Mouse (Mus musculus): ENCODE measurements around the gene Cux2. TPM values are rescaled to one million over a fixed set of nuclear protein-coding genes. Genes with fewer than 3 reads are reported as not detected.

Gene Cux2
- total and polyA plus RNA-seq, 3 experiments, result 1.4 to 3.5 TPM; not detected in 1

GRCm38 (mm10) chr5:121837441-121838340 is 212.2 kb downstream of the Cux2 start, which contains the start of gene Sh2b3:
Sh2b3 (minus strand) TSS chr5:121837646.
- Histone ChIP-seq H3K27ac (ENCODE audit: control insufficient read depth, low read depth, low read length) (peak within 1 kb of the TSS; percentile 84), H3K4me1 (ENCODE audit: control insufficient read depth in 1 of 2, insufficient read depth in 2 of 2, low read length in 2 of 2) (peaks cover 0 to 30% of the 10 kb centered on the region in 2 experiments; a peak in 3 of 4 replicates), H3K27me3 (ENCODE audit: control insufficient read depth in 1 of 2, insufficient read depth in 2 of 2, low read length in 2 of 2) (no peaks in the 10 kb centered on the region), H3K79me2 (ENCODE audit: control insufficient read depth, insufficient read depth, low read length, poor library complexity) (peaks cover 39% of the 10 kb centered on the region), H3K4me3 (ENCODE audit: control insufficient read depth in 1 of 2, insufficient read depth in 1 of 2, low read depth in 2 of 2, low read length in 2 of 2) (peak within 1 kb of the TSS; percentile 70 to 96), H3K36me3 (ENCODE audit: control insufficient read depth in 1 of 2, insufficient read depth in 2 of 2, low read length in 2 of 2) (peaks cover 0 to 22% of the 10 kb centered on the region in 2 experiments; a peak in 2 of 4 replicates), H3K9me3 (replicated peaks; ENCODE audit: insufficient read depth, low read length) (no peaks in the 10 kb centered on the region), H3K9ac (ENCODE audit: control insufficient read depth, low read depth, low read length, poor library complexity, severe bottlenecking) (peak within 1 kb of the TSS; percentile 99)
- peak; percentile 86 for DNase-seq (ENCODE audit: low read depth, low spot score)
- peak; percentile 56; the same call in 1 of the 2 replicates for TF ChIP-seq SIN3A (IDR thresholded peaks at IDR 0.05; ENCODE audit: low read length)
- no peak for TF ChIP-seq POLR2AphosphoS5 (IDR thresholded peaks at IDR 0.05; ENCODE audit: borderline replicate concordance, low read depth, low read length)
- TF ChIP-seq EP300 (IDR thresholded peaks at IDR 0.05; ENCODE audit: low read depth in 1 of 2, low read length in 2 of 2), result peak in 1 of 2 experiments; percentile 33; a peak in 1 of 4 replicates
- peak; percentile 39; the same call in 1 of the 2 replicates for TF ChIP-seq ETS1 (IDR thresholded peaks at IDR 0.05; ENCODE audit: low read depth, low read length)
- no peak for TF ChIP-seq MAFK (IDR thresholded peaks at IDR 0.05; ENCODE audit: borderline replicate concordance, low read depth, low read length)
- no peak for TF ChIP-seq CHD1 (IDR thresholded peaks at IDR 0.05; ENCODE audit: low read depth, low read length)
- TF ChIP-seq CTCF (IDR thresholded peaks at IDR 0.05 in 2 of 3, conservative IDR thresholded peaks at IDR 0.05 in 1 of 3; ENCODE audit: control insufficient read depth in 1 of 3, insufficient read depth in 1 of 3, low read depth in 2 of 3, low read length in 3 of 3, poor library complexity in 1 of 3, severe bottlenecking in 1 of 3), result peak in 2 of 3 experiments; percentile 6 to 10; a peak in 2 of 6 replicates
- TF ChIP-seq ZMIZ1 (IDR thresholded peaks at IDR 0.05; ENCODE audit: low read depth, low read length), result 0 out of 2 replicates have a peak, but pooled peaks have one; percentile 27
- TF ChIP-seq NELFE (IDR thresholded peaks at IDR 0.05; ENCODE audit: low read depth, low read length), result peak; percentile 48; the same call in 1 of the 2 replicates
- TF ChIP-seq ZC3H11A (IDR thresholded peaks at IDR 0.05; ENCODE audit: low read depth, low read length), result no peak
- TF ChIP-seq TAL1 (IDR thresholded peaks at IDR 0.05; ENCODE audit: low read length), result no peak
- 0 out of 2 replicates have a peak, but pooled peaks have one; percentile 64 for TF ChIP-seq MAZ (IDR thresholded peaks at IDR 0.05; ENCODE audit: low read depth, low read length)
- TF ChIP-seq ELF1 (IDR thresholded peaks at IDR 0.05; ENCODE audit: low read depth, low read length), result 0 out of 2 replicates have a peak, but pooled peaks have one; percentile 44

- peak; percentile 96 for DNase-seq (ENCODE audit: low read depth, low spot score)
- peak overlapping the region; percentile 84 for H3K27ac ChIP-seq (ENCODE audit: control insufficient read depth, low read depth, low read length)
- H3K4me1 ChIP-seq (ENCODE audit: control insufficient read depth in 1 of 2, insufficient read depth in 2 of 2, low read length in 2 of 2), result peaks cover 0 to 26% of the 10 kb centered on the region in 2 experiments; a peak in 3 of 4 replicates
- no peaks in the 10 kb centered on the region for H3K9me3 ChIP-seq (replicated peaks; ENCODE audit: insufficient read depth, low read length)
- peak overlapping the region; percentile 99 for H3K9ac ChIP-seq (ENCODE audit: control insufficient read depth, low read depth, low read length, poor library complexity, severe bottlenecking)
- peaks cover 47% of the 10 kb centered on the region for H3K79me2 ChIP-seq (ENCODE audit: control insufficient read depth, insufficient read depth, low read length, poor library complexity)
- H3K27me3 ChIP-seq (ENCODE audit: control insufficient read depth in 1 of 2, insufficient read depth in 2 of 2, low read length in 2 of 2), result no peaks in the 10 kb centered on the region
- peaks cover 0 to 19% of the 10 kb centered on the region in 2 experiments; a peak in 2 of 4 replicates for H3K36me3 ChIP-seq (ENCODE audit: control insufficient read depth in 1 of 2, insufficient read depth in 2 of 2, low read length in 2 of 2)
- peak overlapping the region; percentile 70 to 96 for H3K4me3 ChIP-seq (ENCODE audit: control insufficient read depth in 1 of 2, insufficient read depth in 1 of 2, low read depth in 2 of 2, low read length in 2 of 2)
- TF ChIP-seq JUND (IDR thresholded peaks at IDR 0.05; ENCODE audit: low read depth, low read length), result no peak
- no peak for TF ChIP-seq RAD21 (IDR thresholded peaks at IDR 0.05; ENCODE audit: low read depth, low read length)
- TF ChIP-seq ZMIZ1 (IDR thresholded peaks at IDR 0.05; ENCODE audit: low read depth, low read length), result peak; percentile 86
- TF ChIP-seq MYC (IDR thresholded peaks at IDR 0.05; ENCODE audit: low read depth, low read length), result no peak
- peak in 2 of 3 experiments; percentile 3 to 7; a peak in 1 of 6 replicates for TF ChIP-seq CTCF (IDR thresholded peaks at IDR 0.05 in 2 of 3, conservative IDR thresholded peaks at IDR 0.05 in 1 of 3; ENCODE audit: control insufficient read depth in 1 of 3, insufficient read depth in 1 of 3, low read depth in 2 of 3, low read length in 3 of 3, poor library complexity in 1 of 3, severe bottlenecking in 1 of 3)
- no peak for TF ChIP-seq TBP (IDR thresholded peaks at IDR 0.05; ENCODE audit: low read depth, low read length)
- peak; percentile 88 for TF ChIP-seq MXI1 (IDR thresholded peaks at IDR 0.05; ENCODE audit: low read depth, low read length)
- TF ChIP-seq ZKSCAN1 (IDR thresholded peaks at IDR 0.05; ENCODE audit: low read depth, low read length), result no peak
- TF ChIP-seq MAZ (IDR thresholded peaks at IDR 0.05; ENCODE audit: low read depth, low read length), result no peak
- no peak for TF ChIP-seq ELF1 (IDR thresholded peaks at IDR 0.05; ENCODE audit: low read depth, low read length)
- TF ChIP-seq MEF2A (IDR thresholded peaks at IDR 0.05; ENCODE audit: extremely low read depth, insufficient replicate concordance, low read depth, low read length, poor library complexity, severe bottlenecking), result no peak
- peak; percentile 24; the same call in 1 of the 2 replicates for TF ChIP-seq TAL1 (IDR thresholded peaks at IDR 0.05; ENCODE audit: low read length)
- no peak for TF ChIP-seq USF2 (IDR thresholded peaks at IDR 0.05; ENCODE audit: borderline replicate concordance in 1 of 2, insufficient read depth in 1 of 2, low read depth in 1 of 2, low read length in 2 of 2)
- no peak for TF ChIP-seq KAT2A (conservative IDR thresholded peaks at IDR 0.05; ENCODE audit: low read depth, low read length)
- TF ChIP-seq ZNF384 (IDR thresholded peaks at IDR 0.05; ENCODE audit: low read depth, low read length), result peak; percentile 84
- TF ChIP-seq SIN3A (IDR thresholded peaks at IDR 0.05; ENCODE audit: low read length), result peak; percentile 44
- TF ChIP-seq E2F4 (IDR thresholded peaks at IDR 0.05; ENCODE audit: borderline replicate concordance, low read depth, low read length), result no peak; the same call in 1 of the 2 replicates
- TF ChIP-seq POLR2AphosphoS5 (IDR thresholded peaks at IDR 0.05; ENCODE audit: borderline replicate concordance, low read depth, low read length), result no peak
Observed at GRCm38 (mm10) chr5:121836692-121837415, 213.0 kb downstream of the Cux2 start.
